Mouse (Mus musculus): ENCODE data around the gene Gtpbp1.

- TF ChIP-seq GATA1 (IDR thresholded peaks at IDR 0.05; ENCODE audit: borderline replicate concordance, low read length) (no peak), FLI1 (IDR thresholded peaks at IDR 0.05; ENCODE audit: low read length) (no peak)
These were observed 31.9 kb upstream of the Gtpbp1 start, which contains the start of the genes Fam227a and Cby1 for GRCm38 (mm10) chr15:79658531-79659375.
